Mouse (Mus musculus): ENCODE data around the gene Boc.

Boc gene

GRCm38 (mm10) chr16:44552036-44552435 lies 6.7 kb downstream of the Boc start:
- no peak for DNase-seq

- DNase-seq = no peak
These were observed 7.2 kb downstream of the Boc start for GRCm38 (mm10) chr16:44551491-44551890.

- DNase-seq = no peak
These were observed 7.9 kb downstream of the Boc start for GRCm38 (mm10) chr16:44550843-44551242.

GRCm38 (mm10) chr16:44549867-44550679 lies 8.6 kb downstream of the Boc start:
- DNase-seq = no peak

GRCm38 (mm10) chr16:44549381-44549780 lies 9.3 kb downstream of the Boc start:
- DNase-seq = no peak

GRCm38 (mm10) chr16:44547976-44548375 lies 10.7 kb downstream of the Boc start:
- no peak for DNase-seq

GRCm38 (mm10) chr16:44546831-44547230 lies 11.9 kb downstream of the Boc start:
- DNase-seq = no peak

- DNase-seq = no peak
These were observed 12.8 kb downstream of the Boc start for GRCm38 (mm10) chr16:44545939-44546338.

- no peak for DNase-seq
These were observed 13.5 kb downstream of the Boc start for GRCm38 (mm10) chr16:44545153-44545552.

GRCm38 (mm10) chr16:44543098-44543497 lies 15.6 kb downstream of the Boc start:
- DNase-seq = no peak

GRCm38 (mm10) chr16:44542029-44542690 lies 16.5 kb downstream of the Boc start:
- DNase-seq = peak; percentile 47

GRCm38 (mm10) chr16:44539611-44540010 lies 19.1 kb downstream of the Boc start:
- DNase-seq = no peak

GRCm38 (mm10) chr16:44538401-44539395 lies 20.0 kb downstream of the Boc start:
- no peak for DNase-seq

GRCm38 (mm10) chr16:44534122-44534521 lies 24.6 kb downstream of the Boc start:
- no peak for DNase-seq

GRCm38 (mm10) chr16:44533522-44533921 lies 25.2 kb downstream of the Boc start:
- no peak for DNase-seq

- DNase-seq = no peak
These were observed 25.8 kb downstream of the Boc start for GRCm38 (mm10) chr16:44532851-44533250.

GRCm38 (mm10) chr16:44531239-44531797 lies 27.4 kb downstream of the Boc start:
- no peak for DNase-seq

- DNase-seq = no peak
These were observed 27.9 kb downstream of the Boc start for GRCm38 (mm10) chr16:44530829-44531228.

- no peak for DNase-seq
These were observed 28.5 kb downstream of the Boc start for GRCm38 (mm10) chr16:44530191-44530590.

- DNase-seq = no peak
These were observed 29.0 kb downstream of the Boc start for GRCm38 (mm10) chr16:44529691-44530090.

GRCm38 (mm10) chr16:44528955-44529354 lies 29.7 kb downstream of the Boc start:
- no peak for DNase-seq

GRCm38 (mm10) chr16:44527218-44527905 lies 31.3 kb downstream of the Boc start:
- DNase-seq = no peak

Measured in kidney, postnatal 10 days (tissue).